Mouse (Mus musculus): ENCODE results near the gene Tbc1d10c.

The Tbc1d10c gene

DNA sequence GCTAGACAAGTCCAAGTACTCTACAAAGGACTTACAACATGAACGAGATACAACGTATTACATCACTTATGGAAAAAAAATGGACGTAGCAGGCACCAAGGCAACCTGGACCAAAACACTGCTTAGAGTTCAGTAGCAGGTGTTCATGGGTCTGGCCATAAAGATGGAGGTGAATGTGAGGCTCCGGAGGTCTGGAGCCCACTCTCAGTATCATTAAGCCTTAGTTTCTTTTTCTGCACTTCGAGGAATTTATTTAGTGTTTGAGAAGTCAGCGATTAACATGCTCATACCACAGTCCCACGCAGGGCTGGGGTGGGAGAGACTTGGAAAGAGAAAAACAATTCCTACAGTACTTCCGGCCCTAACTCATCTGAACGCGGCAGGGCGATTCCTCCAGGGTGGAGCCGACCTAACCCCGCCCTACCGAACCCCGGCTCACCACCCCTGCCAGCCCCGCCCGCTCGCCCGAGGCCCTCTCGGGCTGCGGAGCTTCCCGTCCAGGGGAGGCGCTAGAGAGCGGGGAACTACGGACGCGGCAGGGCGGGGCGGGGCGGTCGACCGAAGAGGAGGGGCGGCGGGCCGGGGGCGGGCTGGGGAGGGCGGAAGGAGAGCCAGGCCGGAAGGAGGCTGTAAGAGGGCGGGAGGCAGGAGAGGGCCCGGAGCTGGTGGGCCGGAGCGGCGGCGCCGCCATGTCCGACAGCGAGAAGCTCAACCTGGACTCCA, 605 bp upstream of the Tbc1d10c start, which contains the start of gene Ppp1ca:
Gene Ppp1ca (plus strand): TSS at position 538 of the 723 bp plus-strand sequence.
- in situ Hi-C loops (cut with MseI, MboI), result no loop called here

- in situ Hi-C loops (cut with MseI, MboI), result no loop called here
These were observed 1.9 kb downstream of the Tbc1d10c start for GRCm38 (mm10) chr19:4189051-4189620.

- in situ Hi-C loops (cut with MseI, MboI), result no loop called here
These were observed 3.8 kb downstream of the Tbc1d10c start for GRCm38 (mm10) chr19:4187303-4187702.

- in situ Hi-C loops (cut with MseI, MboI), result no loop called here
These were observed 5.8 kb downstream of the Tbc1d10c start for GRCm38 (mm10) chr19:4184976-4185975.

DNA sequence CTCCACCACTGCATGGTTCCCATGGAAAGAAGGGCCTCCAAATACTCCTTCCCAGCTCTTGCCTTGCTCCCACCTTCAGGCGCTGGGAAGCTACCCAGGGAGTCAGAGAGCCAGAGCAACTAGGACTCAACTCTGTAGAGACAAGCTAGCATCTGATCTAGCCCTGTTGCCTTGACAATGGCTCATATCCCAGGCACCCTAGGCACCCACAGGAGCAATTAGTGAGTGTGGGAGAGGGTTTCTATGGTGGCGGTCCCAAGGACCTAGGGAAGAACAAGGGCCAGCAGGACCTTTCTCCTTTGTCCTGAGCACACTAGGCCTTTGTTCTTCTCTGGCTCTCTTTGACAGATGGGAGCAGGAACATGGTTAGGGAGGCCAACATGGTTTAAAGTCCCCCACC, 7.4 kb downstream of the Tbc1d10c start:
- in situ Hi-C loops (cut with MseI, MboI), result no loop called here

- in situ Hi-C loops (cut with MseI, MboI), result no loop called here
These were observed 9.2 kb downstream of the Tbc1d10c start for GRCm38 (mm10) chr19:4181892-4182291.

- in situ Hi-C loops (cut with MseI, MboI), result no loop called here
These were observed 10.7 kb downstream of the Tbc1d10c start for GRCm38 (mm10) chr19:4180411-4180810.

DNA sequence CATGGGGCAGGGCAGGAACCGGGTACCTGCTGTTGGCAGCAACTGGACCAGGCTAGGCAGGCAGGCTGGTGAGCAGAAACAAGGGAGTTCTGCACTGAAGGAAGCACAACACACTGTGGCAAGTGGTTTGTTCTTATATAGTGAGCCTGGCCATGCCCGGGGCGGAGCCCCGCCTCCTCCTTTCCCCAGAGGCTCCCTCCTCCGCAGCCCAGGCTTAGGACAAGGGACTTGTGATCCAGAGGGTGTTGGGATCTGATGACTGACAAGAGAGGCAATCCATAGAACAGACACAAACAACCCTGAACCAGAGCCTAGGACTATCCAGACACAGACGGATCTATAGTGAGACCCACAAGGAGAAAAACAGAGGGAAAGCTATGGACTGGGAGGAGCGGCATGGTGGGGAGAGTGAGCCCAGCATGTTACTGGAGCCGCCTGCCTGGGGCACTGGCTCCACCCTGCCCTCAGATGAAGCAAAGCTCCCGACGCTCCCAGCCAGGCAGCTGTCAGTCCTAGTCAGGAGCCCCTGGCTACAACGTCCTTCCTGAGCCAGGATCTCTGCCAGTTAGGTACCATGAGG, 15.6 kb downstream of the Tbc1d10c start, which contains the start of gene Carns1:
Gene Carns1 (minus strand): TSS at position 112 of the 580 bp plus-strand sequence.
- in situ Hi-C loops (cut with MseI, MboI), result no loop called here

DNA sequence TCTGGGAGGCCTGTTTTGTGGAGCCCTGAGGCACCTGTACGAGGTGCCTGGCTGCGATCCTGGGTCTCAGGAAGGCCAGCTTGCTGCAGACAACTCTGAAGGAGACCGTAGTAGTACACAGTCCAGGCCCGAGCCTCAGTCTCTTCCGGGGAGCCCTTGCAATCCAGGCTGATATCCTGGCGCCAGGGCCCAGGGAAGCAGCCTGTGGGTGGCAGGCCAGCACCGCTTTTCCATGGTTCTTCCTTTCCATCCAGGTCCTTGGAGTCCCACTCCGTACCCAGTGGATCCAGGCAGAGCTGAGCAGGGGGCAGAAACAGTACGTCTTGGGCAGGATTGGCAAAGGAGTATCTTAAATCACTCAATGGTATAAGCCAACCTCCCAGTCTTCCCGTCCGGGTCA, 18.2 kb downstream of the Tbc1d10c start:
- in situ Hi-C loops (cut with MseI, MboI), result no loop called here

GRCm38 (mm10) chr19:4171393-4172290, 19.4 kb downstream of the Tbc1d10c start:
- in situ Hi-C loops (cut with MseI, MboI), result no loop called here

- in situ Hi-C loops (cut with MseI, MboI), result no loop called here
These were observed 20.2 kb downstream of the Tbc1d10c start for GRCm38 (mm10) chr19:4170723-4171392.

GRCm38 (mm10) chr19:4169810-4170209, 21.3 kb downstream of the Tbc1d10c start:
- in situ Hi-C loops (cut with MseI, MboI), result no loop called here

- in situ Hi-C loops (cut with MseI, MboI), result no loop called here
These were observed 21.7 kb downstream of the Tbc1d10c start for GRCm38 (mm10) chr19:4169378-4169784.

- in situ Hi-C loops (cut with MseI, MboI), result no loop called here
These were observed 24.2 kb downstream of the Tbc1d10c start for GRCm38 (mm10) chr19:4166678-4167476.

DNA sequence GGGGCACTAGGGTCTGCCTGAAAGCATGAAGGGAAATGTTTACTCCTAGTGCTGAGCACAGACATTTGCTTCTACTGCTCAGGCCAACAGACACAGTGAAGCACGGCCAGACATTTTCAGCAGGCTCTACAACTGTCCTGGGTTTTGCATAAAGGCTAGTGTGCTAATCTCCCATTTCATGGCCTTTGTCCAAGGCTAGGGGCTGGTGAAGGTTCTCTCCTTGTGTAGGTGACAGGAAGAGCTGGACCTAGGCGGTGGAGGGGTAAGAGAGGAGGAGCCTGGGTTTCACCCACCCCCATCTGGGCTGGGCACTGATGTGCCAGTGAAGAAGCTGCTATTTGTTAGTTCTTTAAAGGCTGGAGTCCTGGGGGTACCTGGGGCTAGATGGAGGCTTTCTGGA, 26.4 kb downstream of the Tbc1d10c start:
- in situ Hi-C loops (cut with MseI, MboI), result no loop called here

DNA sequence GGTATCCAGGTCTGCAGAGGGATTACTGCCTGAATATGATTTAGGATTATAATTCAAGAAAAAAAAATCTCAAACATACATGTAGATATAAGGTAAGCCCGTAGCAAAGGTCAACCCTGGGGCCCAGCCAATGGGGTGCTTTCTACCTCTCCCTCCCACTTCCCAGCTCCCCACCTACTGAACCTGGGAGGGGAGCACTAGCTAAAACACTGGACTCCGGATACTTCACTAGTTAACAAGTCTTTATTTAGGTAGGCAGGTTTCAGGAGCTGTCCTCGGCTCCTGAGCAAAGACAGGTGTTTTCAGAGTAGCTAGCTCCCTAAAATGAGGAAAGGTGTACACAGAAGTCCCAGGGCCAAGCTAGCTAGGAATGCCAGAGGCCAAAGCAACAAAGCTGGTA, 27.0 kb downstream of the Tbc1d10c start:
- in situ Hi-C loops (cut with MseI, MboI), result no loop called here

GRCm38 (mm10) chr19:4163543-4163887, 27.6 kb downstream of the Tbc1d10c start:
- in situ Hi-C loops (cut with MseI, MboI), result no loop called here

- in situ Hi-C loops (cut with MseI, MboI), result no loop called here
These were observed 28.2 kb downstream of the Tbc1d10c start, which contains the start of gene Rps6kb2 for GRCm38 (mm10) chr19:4162646-4163542. Gene Rps6kb2, minus strand, starts transcription at chr19:4163354.
